Mouse (Mus musculus) mature B cell (primary cell): ENCODE measurements around the gene Pknox1.
"Not testable (repeated sequence)": the region's sequence is repeated elsewhere in the genome, so short reads cannot be mapped to it uniquely, and the experiment has no call there.

Experiments
- in situ Hi-C: fragments of 300-500 bp; cut with MboI; formaldehyde crosslinking; loops from 2 replicates; pipeline ENCODE4 v1.14.3; 2019

Gene Pknox1

GRCm38 (mm10) chr17:31595077-31595476 is 30.5 kb downstream of the Pknox1 start:
- in situ Hi-C loops: no loop called here

- in situ Hi-C loops: no loop called here
These were observed 33.4 kb downstream of the Pknox1 start for GRCm38 (mm10) chr17:31597957-31598356.

- in situ Hi-C loops: no loop called here
These were observed 34.1 kb downstream of the Pknox1 start for GRCm38 (mm10) chr17:31598593-31598992.

GRCm38 (mm10) chr17:31606424-31606823 is 41.9 kb downstream of the Pknox1 start:
- in situ Hi-C loops: no loop called here

GRCm38 (mm10) chr17:31607256-31607951 is 42.9 kb downstream of the Pknox1 start:
- in situ Hi-C loops: no loop called here

GRCm38 (mm10) chr17:31609173-31609572 is 44.6 kb downstream of the Pknox1 start:
- in situ Hi-C loops: not testable (repeated sequence)

GRCm38 (mm10) chr17:31609895-31610294 is 45.4 kb downstream of the Pknox1 start:
- in situ Hi-C loops: no loop called here

- in situ Hi-C loops: no loop called here
These were observed 48.7 kb downstream of the Pknox1 start for GRCm38 (mm10) chr17:31613086-31613755.

- in situ Hi-C loops: no loop called here
These were observed 58.6 kb downstream of the Pknox1 start for GRCm38 (mm10) chr17:31623101-31623500.

GRCm38 (mm10) chr17:31627961-31628360 is 63.4 kb downstream of the Pknox1 start:
- in situ Hi-C loops: no loop called here

- in situ Hi-C loops: no loop called here
These were observed 66.7 kb downstream of the Pknox1 start for GRCm38 (mm10) chr17:31631081-31631800.

- in situ Hi-C loops: no loop called here
These were observed 68.5 kb downstream of the Pknox1 start for GRCm38 (mm10) chr17:31633007-31633406.

- in situ Hi-C loops: no loop called here
These were observed 70.4 kb downstream of the Pknox1 start for GRCm38 (mm10) chr17:31634896-31635295.

GRCm38 (mm10) chr17:31635781-31636180 is 71.2 kb downstream of the Pknox1 start:
- in situ Hi-C loops: no loop called here

GRCm38 (mm10) chr17:31636277-31636941 is 71.9 kb downstream of the Pknox1 start:
- in situ Hi-C loops: no loop called here

- in situ Hi-C loops: no loop called here
These were observed 72.6 kb downstream of the Pknox1 start, which contains the start of gene Cbs for GRCm38 (mm10) chr17:31636942-31637811. Gene Cbs, minus strand, starts transcription at chr17:31637238.

GRCm38 (mm10) chr17:31637866-31638570 is 73.5 kb downstream of the Pknox1 start:
- in situ Hi-C loops: no loop called here

- in situ Hi-C loops: no loop called here
These were observed 75.1 kb downstream of the Pknox1 start for GRCm38 (mm10) chr17:31639651-31640050.

GRCm38 (mm10) chr17:31642331-31642730 is 77.8 kb downstream of the Pknox1 start:
- in situ Hi-C loops: no loop called here

GRCm38 (mm10) chr17:31642913-31643312 is 78.4 kb downstream of the Pknox1 start:
- in situ Hi-C loops: no loop called here
